Mouse (Mus musculus) urinary bladder, adult 18-20 months (tissue): ENCODE data around the gene Syt14.

Experiments used
- DNase-seq, 2 experiments: peaks; one replicate each; pipeline ENCODE4 v3.0.0; 2022; ENCODE audit warnings: low spot score in 2 of 2, mixed read lengths in 2 of 2

The Syt14 gene

DNA sequence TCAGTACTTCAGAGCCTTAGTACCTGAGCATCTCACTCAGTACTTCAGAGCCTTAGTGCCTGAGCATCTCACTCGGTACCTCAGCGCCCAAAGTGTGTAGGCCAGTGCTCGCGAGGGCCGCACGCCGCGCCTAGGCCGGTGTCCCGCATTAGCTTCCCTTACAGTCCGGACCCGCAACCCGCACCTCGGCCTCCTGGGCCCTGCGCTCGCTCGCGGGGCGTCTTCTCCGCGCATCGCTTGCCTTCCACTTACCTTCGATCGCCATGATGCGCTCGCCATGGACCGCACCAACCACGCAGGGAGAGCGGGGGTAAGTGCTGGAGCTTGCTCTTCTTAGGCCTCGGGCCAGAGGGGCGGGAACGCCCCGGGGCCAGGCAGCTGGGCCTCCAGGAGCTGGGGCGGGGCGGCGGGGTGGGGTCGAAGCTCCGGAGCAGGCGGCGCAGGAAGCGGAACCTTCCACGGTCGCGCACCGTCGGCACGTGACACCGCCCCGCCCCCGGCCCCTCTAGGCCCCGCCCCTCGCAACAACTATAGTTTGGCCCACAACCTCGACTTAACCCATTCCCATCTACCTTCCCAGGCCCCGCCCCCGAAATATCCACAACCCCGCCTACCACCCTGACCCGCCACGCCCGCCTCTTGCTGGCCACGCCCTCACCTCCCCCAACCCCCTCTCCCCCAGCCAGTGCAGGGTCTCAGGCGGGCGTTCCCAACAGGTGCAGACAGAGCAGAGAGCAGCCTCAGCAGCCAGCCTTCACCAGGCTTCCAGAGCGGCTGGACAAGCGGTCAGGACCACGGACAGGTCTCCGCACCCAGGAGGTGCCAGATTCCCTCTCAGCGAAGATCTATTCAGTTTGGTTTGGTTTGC, at the start of gene Syt14:
Gene Syt14 (minus strand): TSS at position 405 of the 868 bp plus-strand sequence.
- peak; percentile 23 to 35 for DNase-seq

DNA sequence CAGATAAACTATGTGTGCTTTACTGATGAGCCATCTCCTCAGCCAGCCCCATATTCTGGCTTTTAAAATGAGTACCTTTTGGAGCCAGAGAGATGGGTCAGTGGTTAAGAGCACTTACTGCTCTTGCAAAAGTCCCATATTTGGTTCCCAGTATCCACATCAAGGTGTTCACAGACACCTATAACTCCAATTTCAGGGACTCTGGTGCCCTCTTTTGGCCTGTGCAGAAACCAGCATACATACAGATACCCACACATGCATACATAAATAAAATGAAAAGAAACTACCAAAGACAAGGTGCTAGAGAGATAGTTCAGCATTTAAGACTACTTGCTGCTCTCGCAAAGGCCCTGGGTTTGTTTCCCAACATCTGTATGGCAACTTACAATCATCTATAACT, 48.4 kb upstream of the Syt14 start:
- no peak for DNase-seq

DNA sequence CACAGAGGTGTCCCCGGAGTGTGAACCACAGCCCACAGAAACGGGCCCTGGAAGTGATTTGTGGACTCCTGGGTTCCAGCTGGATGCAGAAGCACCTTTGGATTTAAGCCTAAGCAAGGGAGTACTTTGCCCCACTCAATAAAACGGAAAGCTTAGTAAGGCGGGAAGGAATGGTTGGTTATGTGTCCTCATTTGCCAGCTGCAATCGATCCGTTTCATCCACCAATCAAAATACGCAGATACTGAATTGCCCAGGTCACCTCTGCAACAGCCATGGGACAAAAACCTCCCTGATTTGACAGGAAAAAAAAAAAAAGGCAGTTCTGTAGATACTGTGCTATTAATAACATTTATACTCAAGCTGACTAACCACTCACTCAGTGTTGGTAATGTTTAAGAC, 47.5 kb upstream of the Syt14 start:
- no peak for DNase-seq

DNA sequence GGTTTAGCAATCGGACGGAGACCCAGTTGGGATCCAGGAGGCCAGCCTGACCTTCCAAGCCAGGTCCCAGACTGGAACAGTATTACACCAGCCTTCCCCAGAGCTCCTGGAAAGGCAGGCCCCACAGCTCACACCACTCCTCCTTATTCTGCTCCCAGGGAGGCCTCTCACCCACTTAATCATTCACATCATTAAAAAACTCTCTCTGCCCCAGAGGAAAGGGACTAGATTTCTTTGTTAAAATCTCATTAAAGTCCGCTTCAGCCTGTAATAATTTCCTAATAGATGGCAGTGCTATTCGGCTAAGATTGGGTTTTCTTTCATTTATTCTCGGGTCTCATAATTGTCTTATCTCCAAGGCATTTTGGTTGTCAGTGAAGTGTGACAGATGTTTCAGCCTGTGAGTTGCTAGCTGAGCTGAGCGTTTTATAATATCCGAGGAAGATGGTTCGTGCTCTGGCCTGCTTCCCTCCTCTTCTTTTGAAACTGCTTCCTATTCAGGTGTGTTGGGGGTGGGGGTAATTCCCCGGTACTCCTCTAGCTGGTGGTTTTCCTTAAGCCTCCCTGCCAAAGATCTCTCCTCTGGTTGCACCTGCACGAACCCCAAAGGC, 46.8 kb upstream of the Syt14 start:
- DNase-seq = no peak

DNA sequence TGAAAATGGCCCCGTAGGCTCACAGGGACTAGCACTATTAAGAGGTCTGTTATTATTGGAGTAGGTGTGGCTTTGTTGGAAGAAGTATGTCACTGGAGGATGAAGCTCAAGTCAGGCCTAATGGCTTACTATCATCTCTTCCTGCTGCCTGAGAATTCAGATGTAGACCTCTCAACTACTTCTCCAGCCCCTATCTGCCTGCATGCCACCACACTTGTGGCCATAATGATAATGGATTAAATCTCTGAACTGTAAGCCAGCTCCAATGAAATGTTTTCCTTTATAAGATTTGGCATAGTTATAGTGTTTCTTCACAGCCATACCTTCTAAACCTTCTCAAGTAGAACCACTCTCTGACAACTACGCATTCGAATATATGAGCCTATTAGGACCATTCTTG, 27.0 kb upstream of the Syt14 start:
- no peak for DNase-seq

DNA sequence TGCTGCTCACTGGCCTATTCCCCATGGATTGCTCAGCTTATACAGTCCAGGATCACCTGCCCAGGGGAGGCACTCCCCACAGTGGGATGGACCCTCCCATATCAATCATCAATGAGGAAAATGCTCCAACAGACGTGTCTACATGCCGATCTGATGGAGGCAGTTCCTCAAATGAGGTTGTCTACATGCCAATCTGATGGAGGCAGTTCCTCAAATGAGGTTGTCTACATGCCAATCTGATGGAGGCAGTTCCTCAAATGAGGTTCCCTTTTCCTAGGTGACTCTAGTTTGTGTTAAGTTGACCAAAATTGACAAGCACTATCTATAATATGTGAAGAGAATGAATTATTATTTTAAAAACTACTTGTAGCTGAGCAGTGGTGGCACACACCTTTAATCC, 24.6 kb upstream of the Syt14 start:
- DNase-seq = no peak

DNA sequence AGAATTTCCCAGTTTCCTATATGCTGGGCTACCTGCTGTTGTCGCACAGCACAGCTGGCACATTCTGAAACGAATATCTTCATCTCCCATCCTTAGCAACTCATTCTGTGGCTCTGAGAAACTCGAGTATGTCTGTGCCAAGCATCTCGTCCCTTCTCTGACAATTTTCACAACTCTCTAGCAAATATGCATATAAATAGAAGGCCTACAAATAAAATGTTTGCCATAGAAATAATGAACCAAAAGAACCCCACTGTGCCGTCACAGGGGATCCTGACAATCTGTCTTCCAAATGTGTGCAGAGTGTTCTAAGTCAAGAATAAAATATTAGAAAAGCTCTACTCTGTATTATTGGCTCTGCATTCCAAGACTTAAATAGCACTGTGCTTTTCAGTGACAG, 24.0 kb upstream of the Syt14 start:
- no peak for DNase-seq

DNA sequence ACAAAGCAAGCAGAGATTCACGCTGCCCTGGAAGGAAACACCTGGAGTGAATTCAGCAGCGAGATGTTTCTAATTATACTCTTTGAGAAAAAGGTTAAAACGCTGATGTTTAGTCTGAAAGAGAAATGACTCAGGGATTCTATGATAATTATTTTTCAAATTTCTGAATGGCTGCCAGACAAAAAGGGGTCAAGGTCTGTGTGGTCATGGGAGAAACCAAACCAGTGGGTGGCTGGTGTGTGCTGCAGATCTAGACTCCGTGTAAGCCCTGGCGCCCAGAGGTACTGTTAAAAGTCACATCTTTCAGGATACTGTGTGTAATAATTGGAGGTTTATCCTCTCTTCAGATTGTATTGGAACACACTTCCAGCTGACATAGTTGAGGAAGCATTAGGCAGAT, 18.8 kb upstream of the Syt14 start:
- DNase-seq = no peak

DNA sequence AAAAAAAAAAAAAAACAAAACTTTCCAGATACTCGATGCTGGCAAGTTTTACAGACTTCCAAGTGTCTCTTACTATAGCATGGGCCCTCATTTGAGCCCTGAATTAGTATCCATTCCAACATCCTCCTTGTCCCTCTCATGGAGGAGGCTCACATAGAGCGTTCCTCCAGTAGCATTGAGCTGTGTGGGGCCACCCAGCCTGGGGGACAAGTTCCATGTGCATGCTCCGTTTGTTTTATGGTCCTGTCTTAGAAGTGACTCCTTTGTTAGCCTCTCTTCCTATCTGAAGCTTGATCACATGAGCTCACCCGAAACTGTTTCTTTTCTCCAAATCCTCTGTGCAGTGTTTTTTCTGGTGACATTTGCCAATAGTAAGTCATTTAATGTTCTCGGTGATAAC, 17.5 kb upstream of the Syt14 start:
- no peak for DNase-seq

DNA sequence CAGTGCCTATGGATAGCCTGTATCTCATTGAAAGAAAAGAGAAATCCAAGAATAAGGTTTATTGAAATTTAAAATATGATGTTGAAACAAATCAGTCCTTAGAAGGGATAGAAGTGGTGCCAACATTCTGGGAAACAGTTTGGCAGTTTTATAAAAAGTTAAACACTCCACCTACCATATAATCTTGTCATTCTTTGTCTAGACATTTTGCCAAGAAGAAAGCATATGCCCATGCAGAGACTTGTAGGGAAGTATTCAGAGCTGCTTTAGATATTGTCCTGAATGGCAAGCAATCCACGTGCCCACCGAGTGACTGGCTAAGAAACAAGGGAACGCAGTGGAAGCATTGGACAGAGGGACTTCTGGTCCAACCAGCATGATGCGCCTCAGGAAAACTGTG, 12.0 kb upstream of the Syt14 start:
- no peak for DNase-seq

DNA sequence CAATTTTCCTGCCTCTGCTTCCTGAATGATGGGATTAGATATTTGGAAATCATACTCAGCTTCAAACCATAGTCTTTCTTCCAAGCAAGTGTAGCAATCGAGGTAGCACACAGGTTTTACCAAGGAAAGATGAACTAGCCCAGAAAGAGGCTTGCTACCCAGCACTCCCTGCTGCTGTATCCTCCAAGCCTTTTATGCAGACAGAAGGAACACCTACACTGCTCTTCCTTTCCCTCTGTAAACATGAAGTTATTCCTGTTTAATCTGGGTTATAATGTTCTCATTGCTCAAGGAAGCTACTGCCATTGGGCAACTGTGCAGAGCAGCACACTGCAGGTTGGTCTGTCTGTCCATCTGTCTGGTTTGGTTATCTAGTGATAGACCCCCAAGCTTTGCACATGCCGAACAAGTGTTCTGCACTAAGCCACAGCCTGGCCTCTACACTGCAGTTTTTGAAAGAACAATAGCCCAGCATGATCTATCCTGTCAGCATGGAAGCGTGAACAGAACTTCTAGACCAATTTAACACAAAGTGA, 7.3 kb upstream of the Syt14 start:
- no peak for DNase-seq

DNA sequence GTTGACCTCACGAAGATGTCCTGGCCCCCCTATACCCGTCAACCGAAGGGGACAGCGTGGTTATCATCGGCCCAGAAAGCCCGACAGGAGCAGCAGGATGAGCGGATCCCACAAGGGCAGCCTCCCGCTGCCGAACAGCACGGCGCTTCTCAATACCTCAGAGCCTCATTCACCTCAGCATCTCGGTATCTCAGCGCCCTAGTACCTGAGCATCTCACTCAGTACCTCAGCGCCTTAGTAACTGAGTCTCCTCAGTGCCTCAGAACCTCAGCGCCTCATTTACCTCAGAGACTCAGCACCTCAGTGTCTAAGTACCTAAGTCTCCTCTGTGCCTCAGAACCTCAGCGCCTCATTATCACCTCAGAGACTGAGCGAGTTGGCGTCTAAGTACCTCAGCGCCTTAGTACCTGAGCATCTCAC, 614 bp downstream of the Syt14 start:
- DNase-seq = no peak

DNA sequence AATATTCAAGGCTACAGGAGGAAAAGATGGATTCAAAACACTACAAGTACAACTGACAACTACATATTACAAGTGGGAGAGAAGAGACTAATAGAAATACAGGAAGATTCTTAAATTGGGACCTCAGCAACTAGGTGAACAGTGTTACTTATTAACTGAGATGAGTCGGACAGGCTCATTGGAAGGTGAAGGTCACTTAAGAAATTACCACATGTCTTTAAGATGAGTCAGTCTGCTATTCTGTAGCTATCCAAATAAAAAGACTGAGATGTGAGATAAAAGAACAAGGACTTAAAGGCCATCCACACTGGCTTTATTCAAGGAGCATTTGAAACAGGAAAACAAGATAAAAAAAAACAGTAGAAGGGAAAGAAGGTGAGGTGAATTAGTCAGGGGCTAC, 11.3 kb downstream of the Syt14 start:
- no peak for DNase-seq

DNA sequence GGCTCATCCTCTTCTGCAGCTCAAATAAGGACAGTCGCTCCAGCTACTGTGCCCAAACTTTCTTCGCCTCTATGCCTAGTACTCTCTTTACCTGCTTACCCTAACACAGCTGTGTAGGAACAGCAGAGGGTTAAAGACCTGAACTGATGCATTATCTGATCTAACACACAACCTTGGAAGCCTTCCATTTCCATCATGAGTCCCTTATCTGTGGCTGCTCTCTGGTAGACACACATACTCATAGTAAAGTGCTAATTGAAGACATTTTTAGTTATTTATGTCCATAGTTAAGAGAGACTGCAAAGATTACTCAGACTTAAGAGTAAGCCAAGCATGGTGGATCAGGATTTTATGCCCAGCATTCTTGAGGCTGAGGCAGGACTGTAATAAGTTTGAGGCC, 23.2 kb downstream of the Syt14 start:
- no peak for DNase-seq

DNA sequence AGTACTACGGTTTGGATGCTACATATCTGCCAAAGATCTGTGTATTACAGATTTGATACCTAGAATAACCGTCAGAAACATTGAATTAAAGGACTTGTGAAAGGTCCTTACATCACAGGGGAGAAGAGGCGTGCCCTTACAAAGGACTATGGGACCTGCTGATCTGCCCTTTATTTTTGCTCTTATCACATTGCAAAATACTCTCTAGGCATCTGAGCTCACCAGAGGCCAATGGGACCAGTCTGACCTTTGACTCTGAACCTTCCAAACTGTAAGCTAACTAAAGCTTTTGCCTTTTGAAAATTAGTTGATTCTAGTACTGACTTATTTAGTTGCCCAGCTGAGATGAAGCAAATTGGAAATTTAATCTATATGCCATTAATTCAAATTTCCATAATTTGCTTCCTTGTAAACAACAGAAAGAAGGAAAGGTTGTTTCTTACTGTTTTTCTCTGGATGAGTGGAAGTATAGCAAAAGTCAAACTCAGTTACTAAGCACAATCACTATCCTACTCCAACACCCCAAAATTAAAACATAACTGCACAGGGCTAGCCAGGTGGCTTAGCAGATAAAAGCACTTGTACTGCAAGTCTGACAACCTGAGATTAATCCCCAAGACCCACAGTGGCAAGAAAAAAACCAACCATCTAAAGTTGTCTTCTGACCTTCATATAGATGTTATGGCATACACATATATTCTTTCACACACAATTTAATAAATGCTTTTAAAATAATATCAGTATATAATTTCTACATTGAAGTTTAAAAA, 24.4 kb downstream of the Syt14 start:
- no peak for DNase-seq

DNA sequence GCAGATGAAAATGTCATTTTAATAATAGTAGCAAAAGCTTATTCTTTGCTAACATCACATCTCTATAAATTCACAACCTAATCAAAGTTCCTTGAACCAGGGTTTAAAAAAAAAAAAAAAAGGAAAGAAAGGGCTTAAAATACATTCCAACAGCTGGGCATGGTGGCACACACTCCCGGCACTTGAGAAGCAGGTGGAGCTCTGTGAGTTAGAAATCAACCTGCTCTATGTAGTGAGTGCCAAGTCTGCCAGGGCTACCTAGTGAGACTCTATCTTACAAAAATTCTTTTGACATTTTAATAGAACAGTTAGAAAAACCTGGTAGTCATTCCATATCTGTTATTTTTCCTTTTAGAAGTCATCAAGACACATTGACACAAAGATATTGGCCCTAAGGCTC, 31.0 kb downstream of the Syt14 start:
- DNase-seq = no peak

DNA sequence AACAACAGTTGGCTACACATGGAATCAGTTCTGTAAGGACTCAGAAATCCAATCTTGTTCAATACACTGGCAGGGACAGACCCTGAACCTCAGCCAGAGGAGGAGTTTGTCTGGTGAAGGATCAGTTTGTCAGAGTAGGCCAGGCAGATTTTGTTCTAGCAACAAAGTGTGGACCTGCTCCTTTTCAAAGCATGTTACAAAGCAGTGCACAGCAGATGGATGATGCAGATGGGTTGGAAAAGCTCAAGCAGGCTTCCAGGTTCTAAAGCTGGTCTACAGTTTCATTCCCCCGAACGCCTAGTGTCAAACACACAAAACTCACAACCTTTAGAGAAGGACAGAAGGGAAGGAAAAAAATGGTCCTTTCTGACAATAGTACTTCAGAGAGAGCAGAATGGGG, 31.6 kb downstream of the Syt14 start:
- no peak for DNase-seq

DNA sequence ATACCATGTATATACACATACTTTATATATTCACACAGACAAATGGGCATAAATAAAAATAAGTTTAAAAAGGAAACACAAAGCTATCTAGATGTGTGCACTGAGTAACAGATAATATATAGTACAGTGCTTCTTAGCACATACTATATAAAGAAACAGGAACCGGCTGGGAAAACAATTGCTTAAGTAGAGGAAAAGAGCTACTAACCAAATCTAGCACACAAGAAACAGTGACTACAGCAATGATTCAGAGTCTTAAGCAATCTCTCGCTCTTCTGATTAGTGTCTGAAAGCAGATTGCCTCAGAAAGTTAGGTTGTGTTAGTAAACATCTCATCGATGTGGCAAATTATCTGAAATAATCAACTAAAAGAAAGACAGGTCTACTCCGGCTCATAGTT, 33.3 kb downstream of the Syt14 start:
- DNase-seq = no peak

DNA sequence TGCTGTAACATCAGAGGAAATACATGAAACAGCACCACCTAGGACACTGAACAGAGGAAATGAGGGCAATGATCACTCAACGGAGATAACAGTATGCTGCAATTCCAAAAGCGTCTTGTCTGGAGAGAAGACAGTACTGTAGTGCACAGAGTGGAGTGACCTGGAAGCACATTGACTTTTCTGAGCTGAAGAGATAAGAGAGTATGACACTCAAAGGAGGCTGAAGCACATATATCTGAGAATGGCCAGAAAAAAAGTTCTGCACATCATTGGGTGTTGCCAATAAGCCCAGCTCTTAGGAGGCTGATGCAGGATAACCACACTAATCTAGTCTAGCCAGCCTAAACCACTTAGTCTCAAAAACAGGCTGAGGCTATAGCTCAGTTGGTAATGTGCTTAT, 34.0 kb downstream of the Syt14 start:
- no peak for DNase-seq

DNA sequence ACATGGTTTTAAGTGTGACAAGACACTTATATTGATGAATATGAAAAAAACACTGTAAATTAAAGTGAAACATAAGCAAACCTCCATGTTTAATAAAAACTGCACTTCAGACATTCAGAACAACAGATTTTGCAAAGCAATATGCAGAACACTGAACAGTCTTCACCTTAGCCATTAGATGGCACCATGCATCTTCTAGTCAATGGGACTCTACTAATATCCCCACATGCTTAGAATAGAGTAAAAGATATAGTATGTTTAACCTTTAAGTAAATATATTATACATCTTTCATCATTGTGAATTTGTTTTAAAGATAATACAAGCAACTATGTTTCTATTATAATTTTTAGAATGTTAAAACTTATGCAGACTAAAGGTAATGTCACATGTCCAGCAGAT, 34.7 kb downstream of the Syt14 start:
- DNase-seq = no peak

DNA sequence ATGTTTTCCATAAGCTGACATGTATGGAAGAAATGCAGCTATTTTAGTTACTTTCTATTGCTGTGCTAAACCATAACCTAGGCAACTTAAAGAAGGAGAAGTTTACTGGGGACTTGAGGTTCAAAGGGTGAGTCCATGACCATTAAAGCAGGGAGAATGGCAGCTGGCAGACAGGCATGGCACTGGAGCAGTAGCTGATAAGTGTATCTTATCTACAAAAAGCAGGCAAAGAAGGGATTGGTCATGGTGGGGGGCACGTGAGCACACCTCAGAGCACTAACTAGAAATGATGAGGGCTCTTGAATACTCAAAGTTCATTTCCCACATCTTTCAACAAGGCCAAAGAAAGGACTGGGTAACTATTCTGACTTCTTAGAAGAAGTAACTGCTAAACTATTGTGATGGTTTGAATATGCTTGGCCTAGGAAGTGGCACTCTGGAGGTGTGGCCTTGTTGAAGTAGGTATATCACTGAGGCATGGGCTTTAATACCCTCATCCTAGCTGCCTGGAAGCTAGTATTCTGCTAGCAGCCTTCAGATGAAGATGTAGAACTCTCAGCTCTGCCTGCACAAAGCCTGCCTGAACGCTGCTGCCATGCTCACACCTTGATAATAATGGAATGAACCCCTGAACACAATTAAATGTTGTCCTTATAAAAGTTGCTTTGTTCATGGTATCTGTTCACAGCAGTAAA, 41.2 kb downstream of the Syt14 start:
- DNase-seq = no peak

DNA sequence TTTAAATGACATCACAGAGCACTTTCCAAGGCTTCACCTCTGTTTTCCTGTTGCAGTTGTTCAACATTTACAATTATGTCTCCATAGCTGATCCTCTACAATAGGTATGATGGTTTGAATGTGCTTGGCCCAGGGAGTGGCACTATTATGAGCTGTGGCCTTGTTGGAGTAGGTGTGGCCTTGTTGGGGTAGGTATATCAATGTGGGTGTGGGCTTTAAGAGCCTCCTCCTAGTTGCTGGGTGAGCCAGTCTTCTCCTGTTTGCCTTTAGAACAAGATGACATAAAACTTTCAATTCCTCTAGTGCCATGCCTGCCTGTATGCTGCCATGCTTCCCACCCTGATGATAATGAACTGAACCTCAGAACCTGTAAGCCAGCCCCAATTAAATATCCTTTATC, 42.1 kb downstream of the Syt14 start:
- DNase-seq = no peak
